Mouse (Mus musculus): ENCODE data around the gene Pld6.

Pld6 gene

DNA sequence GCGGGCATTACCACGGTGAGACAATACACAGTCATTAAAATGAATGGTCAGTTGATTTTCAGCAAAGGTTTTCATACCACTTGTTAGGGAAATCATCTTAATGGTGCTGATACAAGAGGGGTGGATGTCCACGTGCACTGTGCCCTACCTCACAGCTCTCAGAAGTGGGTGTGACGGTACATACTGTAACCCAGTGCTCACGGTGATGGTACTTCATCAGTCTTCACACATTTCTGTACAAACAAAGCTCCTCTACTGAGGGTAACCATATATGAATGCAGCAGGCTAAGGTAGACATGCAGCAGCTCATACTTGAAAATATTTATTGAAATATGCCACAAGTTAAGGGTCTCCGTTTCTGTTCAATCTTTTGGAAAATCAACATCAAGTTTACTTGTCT is 3.9 kb downstream of the Pld6 start:
- DNase-seq, result no peak

DNA sequence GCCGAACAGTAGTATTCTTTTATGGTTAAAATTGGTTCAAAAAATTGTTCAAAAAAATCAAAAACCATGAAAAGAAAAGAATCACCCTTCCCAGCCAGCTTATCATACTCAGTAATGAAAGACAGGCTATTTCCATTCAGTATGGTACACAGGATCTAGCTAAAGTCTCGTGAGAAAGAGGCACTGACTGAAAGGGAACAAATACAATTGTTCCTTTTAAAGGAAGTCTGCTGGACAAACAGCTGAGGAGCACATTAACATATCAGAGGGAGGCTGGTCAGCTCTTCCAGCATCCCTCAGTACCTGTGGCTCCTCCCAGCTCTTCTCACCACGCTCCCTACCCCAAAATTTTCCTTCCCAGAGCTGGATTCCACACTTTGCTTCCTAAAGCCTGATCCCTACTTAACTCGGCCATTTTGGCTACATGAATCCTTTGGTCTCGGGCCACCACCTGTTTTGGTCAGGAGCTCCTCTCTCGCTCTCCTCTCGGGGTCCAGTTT is 5.3 kb downstream of the Pld6 start:
- no peak for DNase-seq

DNA sequence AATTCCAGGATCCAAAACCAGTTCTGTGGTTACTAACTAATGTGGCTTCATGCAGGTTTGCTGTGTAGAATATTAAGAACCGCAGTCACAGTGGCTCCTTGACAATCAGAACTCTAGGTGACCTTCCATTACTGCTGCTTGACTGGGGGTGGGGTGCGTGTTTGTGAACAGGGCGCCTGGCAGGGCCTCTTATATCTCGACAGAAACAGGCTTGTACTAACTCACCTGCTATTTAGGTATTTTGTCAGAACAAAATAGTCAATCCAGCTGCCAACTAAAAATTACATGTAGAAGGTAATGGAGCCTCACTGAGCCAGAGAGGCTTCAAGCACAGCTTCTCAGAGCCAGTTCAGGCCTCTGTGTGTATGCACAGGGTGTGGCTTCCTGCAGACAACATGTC is 7.2 kb downstream of the Pld6 start:
- no peak for DNase-seq

DNA sequence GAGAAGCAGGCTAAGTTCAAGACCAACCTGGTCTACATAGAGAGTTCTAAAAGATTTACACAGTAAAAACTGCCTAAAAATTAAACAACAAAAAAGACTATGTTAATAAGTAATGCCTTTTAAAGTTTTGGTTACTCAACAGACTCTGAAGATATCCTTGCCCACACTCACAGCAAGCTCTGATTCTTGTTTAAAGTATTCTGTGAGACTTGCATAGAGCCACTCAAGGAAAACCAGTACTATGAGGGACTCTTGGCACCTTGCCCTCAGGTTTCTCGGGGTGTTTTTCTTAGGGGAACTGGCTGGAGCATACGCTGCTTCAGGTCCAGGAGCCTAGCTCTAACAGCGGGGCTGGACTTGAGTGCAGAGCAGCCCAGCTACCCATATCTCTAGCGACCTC is 8.0 kb downstream of the Pld6 start:
- no peak for DNase-seq

DNA sequence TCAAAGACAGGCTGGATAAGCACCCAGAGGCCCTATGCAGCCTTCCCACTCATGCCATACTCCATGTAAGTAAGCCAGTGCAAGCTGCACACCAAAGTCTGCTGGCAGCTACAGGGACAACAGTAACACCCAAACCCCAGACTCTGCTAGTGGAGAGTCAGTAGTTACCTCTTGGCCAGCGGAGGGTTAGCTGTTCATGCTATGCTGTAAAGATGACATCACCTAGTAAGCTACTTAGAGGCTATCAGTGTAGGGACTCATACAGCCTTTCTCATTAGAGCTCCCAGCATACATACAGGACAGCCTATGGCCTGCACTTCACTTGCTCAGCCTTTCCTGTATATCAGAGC is 8.6 kb downstream of the Pld6 start:
- DNase-seq, result no peak

DNA sequence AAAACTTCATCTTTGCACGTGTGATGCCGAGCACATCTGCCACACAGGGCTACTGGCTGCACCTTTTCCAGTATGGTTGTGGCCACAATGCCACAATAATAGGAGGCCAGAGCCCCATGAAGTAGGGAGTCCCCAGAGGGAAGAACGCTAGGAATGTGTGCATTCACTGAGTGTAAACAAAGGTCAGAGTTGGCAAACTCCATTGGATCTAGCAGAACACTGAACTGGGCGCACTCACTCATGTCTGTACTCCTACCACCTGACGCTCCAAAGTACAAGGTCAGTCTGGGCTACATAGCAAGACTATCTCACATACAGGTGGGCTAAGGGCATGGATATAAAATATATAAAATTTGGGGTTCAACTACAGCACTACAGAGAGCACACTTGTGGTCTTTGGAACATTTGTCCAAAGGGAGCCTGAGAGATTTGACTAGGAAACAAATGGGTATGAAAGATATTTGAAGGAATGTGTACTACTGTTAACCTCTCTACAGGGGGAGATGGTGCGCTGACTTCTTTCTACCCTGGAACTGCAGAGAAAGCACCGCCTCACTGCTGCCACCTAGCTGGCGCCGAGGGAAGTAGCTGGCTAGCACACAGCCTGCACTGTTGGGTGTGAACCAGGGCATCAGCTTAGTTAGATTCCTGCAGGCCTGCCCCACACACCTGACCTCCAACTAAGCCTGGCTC is 9.1 kb downstream of the Pld6 start:
- peak; percentile 82 to 83 for DNase-seq

DNA sequence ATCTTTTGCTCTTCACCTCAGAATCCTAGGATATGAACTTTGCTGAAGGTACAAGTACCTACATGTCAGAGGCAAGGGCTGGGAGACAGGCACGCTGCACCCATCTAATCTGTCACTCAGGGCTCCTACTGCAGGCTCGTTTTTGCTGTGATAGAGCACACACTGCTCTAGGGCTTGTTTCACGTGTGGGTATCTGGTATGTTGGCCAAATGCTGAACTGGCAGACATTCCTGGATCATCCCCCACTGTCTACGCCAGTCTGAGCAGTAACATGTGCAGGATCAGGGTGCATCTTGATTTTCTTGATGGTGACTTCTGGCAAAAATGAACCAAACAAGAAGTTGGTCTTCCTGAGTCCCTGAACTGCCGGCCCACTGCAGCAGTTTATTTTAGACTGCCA is 10.2 kb downstream of the Pld6 start:
- DNase-seq, result no peak

DNA sequence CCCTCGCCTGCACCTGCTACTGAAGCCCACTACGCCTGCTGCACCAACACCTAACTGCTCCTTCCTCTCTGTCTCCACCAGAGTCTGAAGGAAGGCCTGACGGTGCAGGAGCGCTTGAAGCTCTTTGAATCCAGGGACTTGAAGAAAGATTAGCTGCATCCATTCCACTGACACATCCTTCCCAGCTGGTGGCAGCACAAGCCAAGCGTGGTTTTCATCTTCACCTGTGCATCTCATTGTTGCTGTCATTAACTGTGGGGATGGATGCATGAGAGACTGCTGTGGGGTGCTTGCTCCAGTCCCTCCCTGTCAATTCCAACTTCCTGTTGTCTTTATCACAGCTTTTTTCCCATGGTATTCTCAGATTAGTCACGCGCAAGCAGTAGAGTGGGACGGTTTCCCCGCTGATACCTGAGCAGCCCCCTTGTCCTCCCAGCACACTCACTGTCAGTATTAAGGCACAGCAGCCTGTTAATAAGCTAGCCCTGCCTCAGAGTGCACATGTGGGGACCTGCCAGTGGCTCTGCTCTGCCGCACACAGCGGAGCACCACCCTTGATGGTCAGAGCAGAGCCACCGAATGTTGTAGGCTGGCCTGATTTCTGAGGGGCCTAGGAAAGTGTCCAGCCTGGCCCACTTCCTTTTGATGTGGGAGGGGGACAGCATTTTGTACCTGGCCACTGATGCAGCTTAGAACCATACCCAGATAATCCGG is 11.9 kb downstream of the Pld6 start:
- DNase-seq, result no peak

DNA sequence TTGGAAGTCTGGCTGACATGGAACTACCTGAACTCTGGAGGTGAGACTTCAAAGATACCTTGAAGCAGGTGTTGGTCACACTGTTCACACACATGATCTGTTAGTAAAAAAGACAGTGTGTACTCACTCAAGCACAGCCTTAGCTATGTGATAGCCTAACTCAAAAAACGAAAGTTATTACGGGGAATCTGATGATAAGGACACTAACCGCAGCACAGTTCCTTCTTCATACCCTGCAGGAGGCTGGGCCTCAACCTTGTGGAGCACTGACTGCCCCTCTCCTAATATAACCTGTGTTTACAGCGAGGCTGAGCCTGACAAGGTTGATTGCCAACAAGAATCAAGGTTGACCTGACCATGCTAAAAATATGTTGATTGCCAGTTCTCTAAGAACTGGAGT is 12.9 kb downstream of the Pld6 start:
- no peak for DNase-seq

DNA sequence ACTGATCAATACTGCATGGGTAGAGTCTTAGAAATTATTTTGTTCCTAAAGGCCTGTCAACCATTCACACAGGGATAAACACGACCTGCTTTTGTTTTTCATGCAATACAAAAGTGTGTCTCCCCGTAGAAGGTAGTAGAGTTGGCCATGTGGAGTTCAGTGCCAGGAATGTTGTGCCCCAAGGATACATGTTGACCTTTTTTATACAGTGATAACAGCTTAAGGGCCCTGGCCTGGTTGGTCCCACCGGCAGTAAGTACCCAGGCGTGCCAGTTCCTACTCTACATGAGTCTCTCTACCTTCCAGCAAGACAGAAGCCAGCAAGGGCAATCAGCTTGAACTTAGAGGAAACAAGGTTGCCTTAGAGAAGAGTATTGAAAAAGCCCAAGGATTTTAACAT is 14.5 kb downstream of the Pld6 start:
- no peak for DNase-seq

DNA sequence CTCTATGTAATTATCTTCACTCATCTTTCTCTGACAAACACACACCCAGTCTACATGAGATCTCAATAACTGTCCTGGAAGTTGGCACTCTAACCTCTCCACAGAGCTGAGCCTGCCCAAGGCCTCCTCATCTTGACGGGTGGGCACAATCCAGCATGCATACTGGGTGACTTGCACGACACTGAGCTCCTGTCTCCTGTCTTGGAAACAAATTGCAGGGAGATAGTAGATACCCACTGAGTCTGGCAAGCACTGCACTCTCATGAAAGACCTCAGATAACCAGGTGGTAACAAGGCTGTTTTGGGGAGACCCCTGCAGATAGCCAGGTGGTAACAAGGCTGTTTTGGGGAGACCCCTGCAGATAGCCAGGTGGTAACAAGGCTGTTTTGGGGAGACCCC is 15.2 kb downstream of the Pld6 start:
- peak; percentile 40 to 62 for DNase-seq

DNA sequence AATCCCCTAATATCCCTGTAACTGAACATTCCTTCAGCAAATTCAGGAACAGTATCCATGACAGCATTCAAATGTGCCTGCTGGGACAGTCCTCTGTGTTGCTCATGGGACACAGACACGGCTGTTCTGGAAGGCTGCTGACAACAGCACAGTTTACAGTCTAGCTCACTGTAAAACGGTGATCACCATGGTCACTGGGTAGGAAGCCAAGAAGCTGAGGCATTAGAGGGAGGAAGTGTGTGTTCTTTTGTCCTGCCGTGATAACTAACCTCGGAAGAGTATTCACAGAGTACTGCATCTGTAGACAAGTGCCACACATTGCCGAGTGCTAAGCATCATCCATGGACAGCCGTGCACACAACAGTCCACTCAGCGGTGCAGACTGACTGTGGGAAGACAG is 16.7 kb downstream of the Pld6 start:
- no peak for DNase-seq

DNA sequence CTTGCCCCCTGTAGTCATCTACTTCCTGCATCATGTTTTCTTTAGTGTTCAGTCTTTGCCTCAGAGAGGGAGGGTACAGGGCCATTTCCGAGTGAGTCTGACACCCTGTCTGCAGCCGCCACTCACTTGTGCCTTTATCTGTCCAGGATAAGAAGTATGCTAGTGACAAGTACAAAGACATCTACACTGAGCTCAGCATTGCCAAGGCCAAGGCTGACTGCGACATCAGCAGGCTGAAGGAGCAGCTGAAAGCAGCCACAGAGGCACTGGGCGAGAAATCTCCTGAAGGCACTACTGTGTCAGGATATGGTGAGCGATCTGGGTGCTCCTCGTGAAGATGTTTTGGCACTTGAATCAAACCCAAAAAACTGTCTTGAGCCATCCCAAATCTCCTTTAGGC is 17.7 kb downstream of the Pld6 start:
- no peak for DNase-seq

DNA sequence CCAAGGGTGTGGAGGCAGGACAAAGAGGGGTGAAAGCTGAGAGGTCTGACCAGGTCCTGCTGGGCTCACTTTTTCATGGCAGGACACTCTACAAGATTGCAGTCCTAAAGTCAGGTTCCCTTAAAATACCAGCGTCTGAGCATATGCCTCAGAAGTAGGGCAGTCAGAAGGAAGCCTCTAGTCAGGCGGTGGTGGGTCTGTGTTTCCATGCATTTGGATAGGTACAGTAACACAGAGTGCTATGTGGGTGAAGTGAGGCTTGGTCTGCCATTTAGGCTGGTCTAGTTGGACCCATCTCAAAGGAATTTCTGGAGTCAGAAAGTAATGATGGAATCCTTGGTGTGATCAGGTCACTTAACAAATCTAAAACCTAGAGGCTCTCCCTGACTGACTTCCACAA is 18.1 kb downstream of the Pld6 start:
- no peak for DNase-seq

DNA sequence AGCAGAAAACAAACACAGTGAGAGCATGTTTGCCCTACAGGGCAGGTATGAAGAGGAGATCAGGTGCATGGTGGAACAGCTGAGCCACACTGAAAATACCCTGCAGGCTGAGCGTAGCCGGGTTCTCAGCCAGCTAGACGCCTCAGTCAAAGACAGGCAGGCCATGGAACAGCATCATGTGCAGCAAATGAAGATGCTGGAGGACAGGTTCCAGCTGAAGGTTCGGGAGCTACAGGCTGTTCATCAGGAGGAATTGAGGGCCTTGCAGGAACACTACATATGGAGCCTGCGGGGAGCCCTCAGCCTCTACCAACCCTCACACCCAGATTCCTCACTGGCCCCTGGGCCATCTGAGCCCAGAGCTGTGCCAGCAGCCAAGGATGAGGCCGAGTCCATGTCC is 26.6 kb downstream of the Pld6 start:
- DNase-seq, result peak; percentile 48 to 49

DNA sequence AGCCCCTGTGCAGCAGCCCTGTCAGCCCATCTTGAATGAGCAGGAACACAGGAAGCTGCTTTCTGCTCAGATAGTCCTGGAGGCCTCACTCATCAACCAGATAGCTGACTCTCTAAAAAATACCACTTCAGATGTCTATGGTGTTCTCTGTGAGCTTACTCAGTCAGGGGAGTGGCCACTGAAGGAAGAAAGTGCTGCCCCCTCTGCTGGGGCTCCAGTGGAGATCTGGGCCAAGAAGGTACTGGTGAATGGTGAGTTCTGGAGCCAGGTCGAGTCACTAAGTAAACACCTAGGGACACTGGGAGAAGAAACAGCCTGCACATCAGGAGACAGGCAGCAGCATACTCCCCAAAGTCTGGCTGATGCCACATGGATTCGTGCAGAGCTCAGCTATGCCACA is 27.8 kb downstream of the Pld6 start:
- no peak for DNase-seq

DNA sequence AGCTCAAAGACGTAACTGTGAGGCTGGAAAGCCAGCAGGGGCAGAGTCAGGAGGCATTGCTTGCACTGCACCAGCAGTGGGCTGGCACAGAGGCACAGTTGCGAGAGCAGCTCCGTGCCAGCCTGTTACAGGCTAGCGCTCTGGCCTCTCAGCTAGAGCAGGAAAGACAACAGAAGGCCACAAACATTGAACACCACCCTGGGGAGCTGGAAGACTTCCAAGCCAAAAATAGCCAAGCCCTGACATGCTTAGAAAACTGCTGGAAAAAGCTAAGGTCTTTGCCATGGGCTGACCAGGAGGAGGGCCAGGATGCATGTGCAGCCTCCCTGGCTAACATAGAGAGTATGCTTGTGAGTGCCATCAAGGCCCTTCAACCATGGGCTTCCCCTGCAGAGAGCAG is 28.3 kb downstream of the Pld6 start:
- DNase-seq, result peak; percentile 88 to 93

DNA sequence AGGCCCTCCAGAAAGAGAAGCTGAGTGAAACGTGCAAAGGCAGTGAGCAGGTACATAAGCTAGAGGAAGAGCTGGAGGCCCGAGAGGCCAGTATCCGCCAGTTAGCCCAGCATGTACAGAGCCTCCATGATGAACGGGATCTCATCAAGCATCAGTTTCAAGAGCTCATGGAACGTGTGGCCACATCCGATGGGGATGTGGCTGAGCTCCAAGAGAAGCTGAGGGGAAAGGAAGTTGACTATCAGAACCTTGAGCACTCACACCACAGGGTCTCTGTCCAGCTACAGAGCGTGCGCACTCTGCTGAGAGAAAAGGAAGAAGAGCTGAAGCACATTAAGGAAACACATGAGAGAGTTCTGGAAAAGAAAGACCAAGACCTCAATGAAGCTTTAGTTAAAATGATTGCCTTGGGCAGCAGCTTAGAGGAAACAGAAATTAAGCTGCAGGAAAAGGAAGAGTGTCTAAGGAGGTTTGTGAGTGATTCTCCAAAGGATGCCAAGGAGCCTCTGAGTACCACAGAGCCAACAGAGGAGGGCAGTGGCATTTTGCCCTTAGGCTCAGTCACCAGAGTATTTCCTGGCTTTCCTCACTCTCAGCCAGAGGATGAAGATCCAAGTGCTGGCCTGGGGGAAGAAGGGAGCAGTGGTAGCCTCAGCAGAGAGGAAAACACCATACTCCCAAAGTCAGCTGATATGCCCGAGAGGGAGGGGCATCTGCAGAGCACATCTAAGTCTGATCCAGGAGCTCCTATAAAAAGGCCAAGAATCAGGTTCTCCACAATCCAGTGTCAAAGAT is 29.1 kb downstream of the Pld6 start:
- DNase-seq, result peak; percentile 40 to 50

DNA sequence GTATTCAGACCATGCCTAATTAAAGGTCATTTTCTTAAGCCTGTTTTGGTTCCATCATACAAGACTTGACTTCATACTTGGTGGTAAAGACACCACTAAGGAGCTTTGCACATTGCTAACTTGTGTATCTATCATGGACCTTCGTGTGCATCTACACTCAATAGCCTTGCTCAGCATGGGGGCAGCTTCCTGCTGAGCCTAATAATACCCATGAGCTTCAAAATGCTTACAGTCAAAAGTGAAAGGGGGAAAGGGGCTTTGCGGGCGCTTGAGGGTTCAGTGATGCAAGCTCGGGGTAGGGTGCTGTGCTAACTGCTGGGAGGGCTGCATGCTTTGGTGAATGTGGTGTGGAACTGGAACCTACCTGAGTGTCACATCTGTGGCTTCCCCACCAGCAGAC is 31.1 kb downstream of the Pld6 start:
- DNase-seq, result no peak

DNA sequence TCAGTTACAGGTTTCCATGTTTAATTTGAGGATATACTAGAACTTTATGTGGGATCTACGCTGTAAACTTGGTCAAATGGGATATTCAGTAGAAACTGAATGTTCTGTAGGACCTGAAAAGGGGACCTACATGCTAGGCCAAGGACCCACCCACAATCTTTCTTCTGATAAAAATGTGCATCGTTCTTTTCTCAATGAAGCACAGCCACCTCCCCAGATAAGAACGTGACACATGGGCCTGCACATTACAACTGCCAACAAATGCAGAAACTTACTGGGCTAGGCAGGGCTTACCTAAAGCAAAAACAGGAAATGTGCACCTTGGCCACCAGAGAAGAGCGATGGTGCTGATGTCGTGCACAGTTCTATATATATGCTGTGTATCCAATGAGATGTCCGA is 32.9 kb downstream of the Pld6 start:
- no peak for DNase-seq

DNA sequence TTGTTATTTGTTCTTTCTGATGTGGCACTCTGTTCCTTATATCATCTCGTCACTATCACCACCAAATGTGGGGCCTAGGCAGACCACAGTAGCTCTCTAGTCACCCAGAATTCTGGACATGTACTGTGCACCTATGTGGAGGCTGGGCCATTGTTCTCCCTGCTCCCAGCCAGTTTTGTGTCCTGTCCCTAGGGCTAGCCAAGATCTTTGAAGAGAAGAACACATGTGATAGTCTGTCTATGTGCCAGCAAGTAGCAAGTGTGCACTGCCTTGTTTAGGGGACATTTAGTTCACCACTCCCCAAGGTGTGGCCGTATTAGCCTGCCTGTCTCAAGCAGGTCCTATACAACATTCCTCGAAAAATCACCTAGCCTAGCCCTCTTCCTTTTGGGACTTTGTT is 38.4 kb downstream of the Pld6 start:
- DNase-seq, result no peak

DNA sequence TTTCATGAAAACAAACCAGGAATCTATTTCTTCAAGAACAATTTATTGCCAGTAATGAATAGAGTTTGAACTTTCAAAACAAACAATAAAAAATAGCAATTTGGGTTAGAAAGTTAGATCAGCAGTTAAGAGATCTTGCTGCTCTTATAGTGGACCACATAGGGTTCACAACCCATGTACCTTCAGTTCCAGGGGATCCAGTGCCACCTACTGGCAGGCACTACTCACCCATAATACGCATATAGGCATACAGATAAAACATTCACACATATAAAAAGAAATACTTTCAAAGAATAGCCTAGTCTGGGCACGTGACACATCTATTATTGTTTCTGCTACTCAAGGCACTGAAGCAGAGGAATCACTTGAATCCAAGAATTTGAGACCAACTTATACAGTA is 40.8 kb downstream of the Pld6 start:
- peak; percentile 57 for DNase-seq

DNA sequence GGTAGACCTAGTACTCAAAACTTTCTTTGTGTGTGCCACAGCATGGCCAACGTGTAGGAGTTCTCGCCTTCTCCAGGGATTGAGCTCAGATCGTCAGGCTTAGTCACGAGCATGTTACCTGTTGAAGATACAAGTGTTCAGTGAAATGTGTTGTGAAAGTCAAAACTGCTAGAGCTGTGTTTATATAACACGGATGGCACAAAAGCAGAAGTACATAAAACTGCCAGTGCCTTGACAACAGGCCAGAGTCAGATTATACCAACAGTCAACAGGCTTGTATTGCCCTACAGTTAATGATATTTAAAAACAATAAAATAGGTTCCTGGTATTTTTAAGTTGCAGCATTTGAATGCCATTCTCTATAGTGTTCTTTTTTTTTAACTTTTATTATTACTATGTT is 41.6 kb downstream of the Pld6 start:
- DNase-seq, result no peak

DNA sequence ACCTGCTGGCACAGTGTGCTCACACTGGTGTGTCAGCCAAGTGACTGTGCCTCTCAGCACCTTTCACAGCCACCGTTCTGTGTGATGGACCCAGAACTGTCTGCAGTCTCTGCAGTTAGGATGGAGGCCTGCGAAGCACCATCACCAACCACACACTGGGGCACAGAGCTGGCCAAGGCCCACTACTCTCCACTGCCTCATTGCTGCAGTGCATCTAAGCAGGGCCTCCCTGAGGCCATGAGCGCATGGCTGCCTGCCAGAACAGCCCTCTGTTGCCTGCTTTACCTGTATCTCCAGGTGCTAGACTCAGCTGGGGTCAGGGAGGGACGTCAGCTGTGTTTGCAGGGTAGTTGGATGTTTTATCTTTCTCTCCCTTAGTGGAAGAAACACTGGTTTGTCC is 43.1 kb downstream of the Pld6 start:
- DNase-seq, result peak; percentile 35 to 47
